Mouse (Mus musculus): ENCODE results near the gene Trnp1.

DNA sequence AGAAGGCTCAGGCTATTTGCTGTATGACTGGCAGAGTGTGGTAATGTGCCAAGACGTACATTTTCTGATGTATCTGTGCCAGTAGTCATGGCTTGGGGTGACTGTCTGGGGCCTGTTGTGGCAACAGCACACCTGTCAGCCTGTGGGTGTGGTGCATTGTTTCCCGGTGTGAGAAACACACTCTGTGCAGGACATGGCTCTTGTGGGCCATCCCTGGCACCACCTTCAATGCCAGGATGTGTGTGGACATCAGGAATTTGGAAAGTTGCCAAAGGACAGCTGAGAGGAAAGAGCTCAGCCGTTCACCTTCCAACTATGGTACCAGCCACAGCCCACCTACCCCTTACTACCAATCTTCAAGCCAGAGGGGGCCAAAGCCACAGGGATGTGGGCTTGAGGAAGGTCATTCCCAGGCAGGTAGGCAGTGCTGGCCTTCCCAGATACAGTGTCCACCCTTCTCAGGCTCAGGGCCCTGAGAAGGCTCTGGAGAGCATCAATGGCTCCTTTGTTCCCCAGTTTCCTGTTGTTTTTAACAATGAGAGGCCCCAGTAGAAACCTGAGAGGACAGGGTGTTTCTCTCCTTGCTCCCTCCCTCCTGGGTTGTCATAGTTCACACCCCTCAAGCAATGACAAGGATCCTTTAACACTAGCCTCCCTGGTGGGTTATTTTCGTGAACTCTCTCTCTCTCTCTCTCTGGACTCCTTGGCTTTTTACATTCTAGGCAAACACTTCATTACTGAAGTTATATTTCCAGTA is 8.7 kb downstream of the Trnp1 start:
- TF ChIP-seq POLR2A (IDR thresholded peaks at IDR 0.05; ENCODE audit: insufficient read depth, low read depth, low read length) (no peak), CTCF (IDR thresholded peaks at IDR 0.05; ENCODE audit: insufficient read depth, low read depth, low read length) (no peak)

Data from olfactory bulb, adult 2 months (tissue).